Mouse (Mus musculus): ENCODE measurements around the gene Actb.

- TF ChIP-seq CTCF (IDR thresholded peaks at IDR 0.05; ENCODE audit: control insufficient read depth, insufficient read depth, insufficient replicate concordance, low read depth, low read length) (no peak), POLR2A (IDR thresholded peaks at IDR 0.05; ENCODE audit: control insufficient read depth, low read depth, low read length) (no peak)
Observed at GRCm38 (mm10) chr5:142881936-142882335, 24.6 kb downstream of the Actb start.

Data from testis, adult 2 months (tissue).